Mouse (Mus musculus) MEL (cell line): Measurements from ENCODE around the gene Irf5. TPM values are rescaled to one million over a fixed set of nuclear protein-coding genes. Genes with fewer than 3 reads are reported as not detected.
A peak's percentile ranks its signal among the peaks of the same experiment; 100 is the strongest.

Experiments
- DNase-seq: peaks from one replicate; pipeline ENCODE4 v3.0.0; 2011; ENCODE audit warnings: low read depth, low spot score
- H3K27ac ChIP-seq: 2 replicates; pipeline ENCODE4 v1.5.1; 2012; ENCODE audit warnings: low read depth, mild to moderate bottlenecking, control low read depth, low read length, moderate library complexity; ENCODE audit not compliant: control insufficient read depth
- H3K27me3 ChIP-seq, 2 experiments: fragments of 150-350 bp in 1 of 2; sonication (generic) in 1 of 2; 2 replicates each; pipeline ENCODE4 v1.6.1; 2012; ENCODE audit warnings: low read length in 2 of 2, mild to moderate bottlenecking in 2 of 2, improper control_type of control experiment in 1 of 2, moderate library complexity in 1 of 2; ENCODE audit not compliant: insufficient read depth in 2 of 2, control insufficient read depth in 1 of 2
- H3K36me3 ChIP-seq, 2 experiments: 2 replicates each; pipeline ENCODE4 v1.6.1; 2012 to 2014; ENCODE audit warnings: low read length in 2 of 2, improper control_type of control experiment in 1 of 2, inconsistent platforms in 1 of 2, mild to moderate bottlenecking in 1 of 2; ENCODE audit not compliant: insufficient read depth in 2 of 2, control insufficient read depth in 1 of 2
- H3K4me1 ChIP-seq, 2 experiments: fragments of 150-350 bp in 1 of 2; sonication (generic) in 1 of 2; 2 replicates each; pipeline ENCODE4 v1.6.1; 2012; ENCODE audit warnings: low read length in 2 of 2, improper control_type of control experiment in 1 of 2, mild to moderate bottlenecking in 1 of 2; ENCODE audit not compliant: insufficient read depth in 2 of 2, control insufficient read depth in 1 of 2
- H3K4me3 ChIP-seq, 2 experiments: fragments of 150-350 bp in 1 of 2; sonication (generic) in 1 of 2; 2 replicates each; pipeline ENCODE4 v1.5.1; 2012; ENCODE audit warnings: low read depth in 2 of 2, low read length in 2 of 2, mild to moderate bottlenecking in 2 of 2, moderate library complexity in 2 of 2, control low read depth in 1 of 2, improper control_type of control experiment in 1 of 2; ENCODE audit not compliant: control insufficient read depth in 1 of 2, insufficient read depth in 1 of 2
- H3K79me2 ChIP-seq: 2 replicates; pipeline ENCODE4 v1.6.1; 2012; ENCODE audit warnings: mild to moderate bottlenecking, low read length, moderate library complexity; ENCODE audit not compliant: control insufficient read depth, poor library complexity, insufficient read depth
- H3K9ac ChIP-seq: 2 replicates; pipeline ENCODE4 v1.6.1; 2012; ENCODE audit warnings: low read depth, mild to moderate bottlenecking, control low read depth, low read length, moderate library complexity; ENCODE audit not compliant: control insufficient read depth, poor library complexity, severe bottlenecking
- H3K9me3 ChIP-seq: fragments of 150-350 bp; sonication (generic); replicated peaks from 2 replicates; pipeline ENCODE4 v1.6.1; 2012; ENCODE audit warnings: mild to moderate bottlenecking, low read length, improper control_type of control experiment, moderate library complexity; ENCODE audit not compliant: insufficient read depth
- CHD2 ChIP-seq: IDR thresholded peaks from 2 replicates; pipeline ENCODE4 v1.6.1; 2011; ENCODE audit warnings: low read length, improper control_type of control experiment
- CTCF ChIP-seq, 3 experiments: IDR thresholded peaks in 2 of 3; conservative IDR thresholded peaks in 1 of 3; 2 replicates each; pipeline ENCODE4 v1.5.1; 2011 to 2012; ENCODE audit warnings: low read length in 3 of 3, low read depth in 2 of 3, mild to moderate bottlenecking in 2 of 3, improper control_type of control experiment in 1 of 3, inconsistent platforms in 1 of 3, mixed read lengths in 1 of 3, moderate library complexity in 1 of 3; ENCODE audit not compliant: control insufficient read depth in 1 of 3, insufficient read depth in 1 of 3, poor library complexity in 1 of 3, severe bottlenecking in 1 of 3
- ELF1 ChIP-seq: IDR thresholded peaks from 2 replicates; pipeline ENCODE4 v1.6.1; 2014; ENCODE audit warnings: low read depth, mild to moderate bottlenecking, inconsistent platforms, low read length, improper control_type of control experiment, moderate library complexity
- EP300 ChIP-seq, 2 experiments: IDR thresholded peaks; 2 replicates each; pipeline ENCODE4 v1.6.1; 2011; ENCODE audit warnings: improper control_type of control experiment in 2 of 2, low read length in 2 of 2, low read depth in 1 of 2, mild to moderate bottlenecking in 1 of 2
- ETS1 ChIP-seq: IDR thresholded peaks from 2 replicates; pipeline ENCODE4 v1.6.1; 2012; ENCODE audit warnings: low read depth, mild to moderate bottlenecking, inconsistent platforms, low read length, improper control_type of control experiment, moderate library complexity
- GATA1 ChIP-seq: IDR thresholded peaks from 2 replicates; pipeline ENCODE4 v1.6.1; 2011; ENCODE audit warnings: low read depth, low read length, improper control_type of control experiment
- JUND ChIP-seq: IDR thresholded peaks from 2 replicates; pipeline ENCODE4 v1.6.1; 2011; ENCODE audit warnings: low read depth, mild to moderate bottlenecking, improper control_type of control experiment, low read length
- KAT2A ChIP-seq: conservative IDR thresholded peaks from 2 replicates; pipeline ENCODE4 v1.6.1; 2012; ENCODE audit warnings: low read depth, low read length, improper control_type of control experiment, inconsistent platforms
- MAZ ChIP-seq: IDR thresholded peaks from 2 replicates; pipeline ENCODE4 v1.6.1; 2012; ENCODE audit warnings: low read depth, mild to moderate bottlenecking, inconsistent platforms, low read length, improper control_type of control experiment
- MXI1 ChIP-seq: IDR thresholded peaks from 2 replicates; pipeline ENCODE4 v1.6.1; 2011; ENCODE audit warnings: mild to moderate bottlenecking, low read depth, low read length, improper control_type of control experiment
- NELFE ChIP-seq: IDR thresholded peaks from 2 replicates; pipeline ENCODE4 v1.6.1; 2011; ENCODE audit warnings: low read depth, low read length, improper control_type of control experiment
- NRF1 ChIP-seq: IDR thresholded peaks from 2 replicates; pipeline ENCODE4 v1.6.1; 2014; ENCODE audit warnings: low read depth, mild to moderate bottlenecking, inconsistent platforms, low read length, improper control_type of control experiment, moderate library complexity; ENCODE audit not compliant: poor library complexity, insufficient read depth, severe bottlenecking
- RAD21 ChIP-seq: IDR thresholded peaks from 2 replicates; pipeline ENCODE4 v1.6.1; 2011; ENCODE audit warnings: mild to moderate bottlenecking, low read depth, low read length, improper control_type of control experiment
- SMC3 ChIP-seq: IDR thresholded peaks from 2 replicates; pipeline ENCODE4 v1.6.1; 2011; ENCODE audit warnings: low read depth, low read length, improper control_type of control experiment
- TAL1 ChIP-seq: IDR thresholded peaks from 2 replicates; pipeline ENCODE4 v1.6.1; 2012; ENCODE audit warnings: mild to moderate bottlenecking, inconsistent platforms, low read length, moderate library complexity, mixed read lengths
- TCF12 ChIP-seq: IDR thresholded peaks from 2 replicates; pipeline ENCODE4 v1.6.1; 2014; ENCODE audit warnings: low read depth, mild to moderate bottlenecking, inconsistent platforms, low read length, improper control_type of control experiment, moderate library complexity
- ZC3H11A ChIP-seq: IDR thresholded peaks from 2 replicates; pipeline ENCODE4 v1.6.1; 2012; ENCODE audit warnings: low read depth, mild to moderate bottlenecking, inconsistent platforms, low read length, improper control_type of control experiment
- ZMIZ1 ChIP-seq: IDR thresholded peaks from 2 replicates; pipeline ENCODE4 v1.6.1; 2012; ENCODE audit warnings: low read depth, mild to moderate bottlenecking, inconsistent platforms, low read length, improper control_type of control experiment, moderate library complexity
- polyA plus RNA-seq, 2 experiments: library from polyadenylated mRNA; stranded (reverse) in 1 of 2; unstranded in 1 of 2; fragments of >175 nt in 1 of 2; fragments of >200 nt in 1 of 2; gene quantifications; 2 replicates each; pipeline versions ENCODE4 v1.2.1 to v1.2.4; 2012; ENCODE audit warnings: low replicate concordance in 2 of 2, low read depth in 1 of 2; ENCODE audit not compliant: insufficient read length in 2 of 2, insufficient read depth in 1 of 2, missing spikeins in 1 of 2
- total RNA-seq: library from RNA; depleted of rRNA; stranded (reverse); fragments of 300-350 nt; gene quantifications from 2 replicates; pipeline ENCODE4 v1.2.3, GENCODE M21; 2012

Irf5 gene
- total and polyA plus RNA-seq, 3 experiments, result 9.7 to 13.3 TPM; not detected in 1

GRCm38 (mm10) chr6:29500810-29501209 is 25.6 kb upstream of the Irf5 start:
- Histone ChIP-seq H3K27me3 (no peaks in the 10 kb centered on the region), H3K4me1 (peaks cover 9 to 19% of the 10 kb centered on the region in 2 experiments), H3K79me2 (no peaks in the 10 kb centered on the region), H3K4me3 (peak overlapping the region in 1 of 2 experiments; percentile 24; a peak in 1 of 4 replicates), H3K9me3 (no peaks in the 10 kb centered on the region), H3K27ac (peak overlapping the region; percentile 77), H3K9ac (peak overlapping the region; percentile 15), H3K36me3 (peaks cover 0 to 17% of the 10 kb centered on the region in 2 experiments; a peak in 2 of 4 replicates)
- peak; percentile 77 for DNase-seq
- TF ChIP-seq MAZ, result no peak
- no peak for TF ChIP-seq JUND
- TF ChIP-seq CHD2, result no peak
- TF ChIP-seq ELF1, result no peak
- TF ChIP-seq NELFE, result no peak
- peak in 1 of 2 experiments; percentile 54; a peak in 2 of 4 replicates for TF ChIP-seq EP300 (IDR thresholded peaks at IDR 0.05; ENCODE audit: low read depth in 1 of 2, low read length in 2 of 2)
- no peak for TF ChIP-seq MXI1
- no peak for TF ChIP-seq ETS1
- TF ChIP-seq TAL1, result peak; percentile 67
- no peak for TF ChIP-seq RAD21
- TF ChIP-seq NRF1, result no peak
- TF ChIP-seq TCF12, result no peak
- TF ChIP-seq GATA1, result peak; percentile 26; the same call in 1 of the 2 replicates

- Histone ChIP-seq H3K36me3 (peaks cover 0 to 17% of the 10 kb centered on the region in 2 experiments; a peak in 2 of 4 replicates), H3K27me3 (no peaks in the 10 kb centered on the region), H3K4me1 (peaks cover 9 to 19% of the 10 kb centered on the region in 2 experiments), H3K9ac (no peak overlapping the region), H3K9me3 (no peaks in the 10 kb centered on the region), H3K4me3 (no peak overlapping the region), H3K79me2 (no peaks in the 10 kb centered on the region), H3K27ac (peak overlapping the region; percentile 77)
- peak; percentile 64 for DNase-seq
- TF ChIP-seq SMC3, result peak; percentile 68
- TF ChIP-seq TCF12, result 0 out of 2 replicates have a peak, but pooled peaks have one; percentile 8
- no peak for TF ChIP-seq ZMIZ1
- TF ChIP-seq ZC3H11A, result peak; percentile 40
- no peak for TF ChIP-seq KAT2A
- peak; percentile 70 for TF ChIP-seq RAD21
- TF ChIP-seq CTCF (IDR thresholded peaks at IDR 0.05 in 2 of 3, conservative IDR thresholded peaks at IDR 0.05 in 1 of 3; ENCODE audit: control insufficient read depth in 1 of 3, insufficient read depth in 1 of 3, low read depth in 2 of 3, low read length in 3 of 3, poor library complexity in 1 of 3, severe bottlenecking in 1 of 3), result peak; percentile 35 to 72 (median 51); a peak in 5 of 6 replicates
Observed at GRCm38 (mm10) chr6:29501599-29501998, 24.8 kb upstream of the Irf5 start.
